Mouse (Mus musculus) neutrophil, adult 5-6 weeks (primary cell): ENCODE results near the gene Acd. TPM values are rescaled to one million over a fixed set of nuclear protein-coding genes. Genes with fewer than 3 reads are reported as not detected.

Experiments used
- ATAC-seq: fragments of 151-379, 151-347 bp; 2 replicates; pipeline ENCODE4 v1.8.0; 2017; ENCODE audit warnings: mild to moderate bottlenecking, moderate TSS enrichment; ENCODE audit not compliant: insufficient number of reproducible peaks, poor library complexity, low FRiP score, severe bottlenecking; ENCODE audit errors: extremely low read depth
- total RNA-seq: library from RNA; stranded (forward); fragments of 200-1000 nt; gene quantifications from 2 replicates; pipeline ENCODE4 v1.2.3, GENCODE M21; 2017

Acd gene
- total RNA-seq, 1 experiment from 2014 or later = 28.7 TPM

GRCm38 (mm10) chr8:105704146-105704812 lies 3.4 kb upstream of the Acd start:
- no peak for ATAC-seq

- ATAC-seq = no peak
Measured at GRCm38 (mm10) chr8:105702731-105703415, 2.0 kb upstream of the Acd start.

- ATAC-seq = no peak
Measured at GRCm38 (mm10) chr8:105702001-105702401, 1.1 kb upstream of the Acd start.

- peak; percentile 54 for ATAC-seq
Measured at GRCm38 (mm10) chr8:105700566-105700965, 336 bp downstream of the Acd start.

GRCm38 (mm10) chr8:105699488-105700215 lies 1.2 kb downstream of the Acd start:
- no peak for ATAC-seq

- ATAC-seq = no peak
Measured at GRCm38 (mm10) chr8:105698734-105699133, 2.2 kb downstream of the Acd start.

GRCm38 (mm10) chr8:105697196-105697780 lies 3.6 kb downstream of the Acd start:
- ATAC-seq = no peak

- ATAC-seq = no peak
Measured at GRCm38 (mm10) chr8:105695080-105695780, 5.7 kb downstream of the Acd start.

- ATAC-seq = no peak
Measured at GRCm38 (mm10) chr8:105694051-105694799, 6.7 kb downstream of the Acd start.

- ATAC-seq = no peak
Measured at GRCm38 (mm10) chr8:105693648-105694047, 7.3 kb downstream of the Acd start.

- ATAC-seq = no peak
Measured at GRCm38 (mm10) chr8:105692449-105693182, 8.3 kb downstream of the Acd start.

GRCm38 (mm10) chr8:105690978-105691377 lies 9.9 kb downstream of the Acd start:
- ATAC-seq = no peak

- ATAC-seq = no peak
Measured at GRCm38 (mm10) chr8:105689983-105690360, 10.9 kb downstream of the Acd start.

- no peak for ATAC-seq
Measured at GRCm38 (mm10) chr8:105689256-105689982, 11.5 kb downstream of the Acd start.

GRCm38 (mm10) chr8:105688242-105688752 lies 12.6 kb downstream of the Acd start:
- no peak for ATAC-seq

GRCm38 (mm10) chr8:105687512-105687911 lies 13.4 kb downstream of the Acd start:
- ATAC-seq = no peak

- no peak for ATAC-seq
Measured at GRCm38 (mm10) chr8:105686551-105686950, 14.4 kb downstream of the Acd start.
